ENCODE assay signal across 10 mouse cellular contexts in genomic region chr7:102636665-102637064, GRCm38 (mm10). TPM values are rescaled to one million over a fixed set of nuclear protein-coding genes. Genes with fewer than 3 reads are reported as not detected.
DNase-seq lines count a peak whose midpoint lies in the region; ATAC-seq and TF ChIP-seq lines count a peak whose summit lies in the region.
"Had no signal": no experiment of that assay in that cellular context is flagged by ENCODE, and none has a peak within 500 bp of the region (broad histone marks: within the 10 kb centered on the region; RNA-seq: fewer than 3 reads in every experiment).

No protein-coding gene starts in this region.

- H3K4me1 ChIP-seq in kidney, embryonic 14.5 days (ENCODE audit: control insufficient read depth, insufficient read depth, low read length), result no peaks in the 10 kb centered on the region
- H3K4me1 ChIP-seq in G1E (ENCODE audit: insufficient read depth, low read depth, low read length), result no peaks in the 10 kb centered on the region
- no peaks in the 10 kb centered on the region for H3K4me1 ChIP-seq in limb, embryonic 11.5 days (ENCODE audit: control insufficient read depth, insufficient read depth, low read length)

- no peaks in the 10 kb centered on the region for H3K9me3 ChIP-seq in kidney, embryonic 14.5 days (ENCODE audit: control insufficient read depth, low read length)
- H3K9me3 ChIP-seq in G1E (replicated peaks), result no peaks in the 10 kb centered on the region
- no peaks in the 10 kb centered on the region for H3K9me3 ChIP-seq in limb, embryonic 11.5 days (ENCODE audit: control insufficient read depth, low read length)

- H3K4me3 ChIP-seq in kidney, embryonic 14.5 days (ENCODE audit: low read length), result no peak overlapping the region
- no peak overlapping the region for H3K4me3 ChIP-seq in G1E (ENCODE audit: low read depth, low read length)
- no peak overlapping the region for H3K4me3 ChIP-seq in limb, embryonic 11.5 days (ENCODE audit: low read depth, low read length)

- no peak overlapping the region for H3K4me2 ChIP-seq in kidney, embryonic 14.5 days (replicated peaks; ENCODE audit: low read depth, low read length)
- H3K4me2 ChIP-seq in limb, embryonic 11.5 days (ENCODE audit: low read depth, severe bottlenecking), result no peak overlapping the region

- no peaks in the 10 kb centered on the region for H3K27me3 ChIP-seq in kidney, embryonic 14.5 days (ENCODE audit: control insufficient read depth, insufficient read depth, low read length)
- no peaks in the 10 kb centered on the region for H3K27me3 ChIP-seq in G1E (ENCODE audit: insufficient read depth, low read length)
- H3K27me3 ChIP-seq in limb, embryonic 11.5 days (ENCODE audit: control insufficient read depth, insufficient read depth, low read length), result no peaks in the 10 kb centered on the region
- H3K27me3 ChIP-seq in splenic B cell, adult 2 months (ENCODE audit: control insufficient read depth, insufficient read depth, low read length, poor library complexity, severe bottlenecking), result no peaks in the 10 kb centered on the region

- 38% methylated on average over 3 of the region's 3 CpGs for whole genome bisulfite sequencing in kidney, embryonic 14.5 days
- WGBS in limb, embryonic 11.5 days, result 32% methylated on average over 3 of the region's 3 CpGs

- H3K36me3 ChIP-seq in kidney, embryonic 14.5 days (ENCODE audit: control insufficient read depth, insufficient read depth, low read length), result no peaks in the 10 kb centered on the region
- no peaks in the 10 kb centered on the region for H3K36me3 ChIP-seq in G1E (replicated peaks)
- no peaks in the 10 kb centered on the region for H3K36me3 ChIP-seq in limb, embryonic 11.5 days (ENCODE audit: control insufficient read depth, insufficient read depth, low read length)
- H3K36me3 ChIP-seq in splenic B cell, adult 2 months (ENCODE audit: control insufficient read depth, insufficient read depth, low read length, poor library complexity, severe bottlenecking), result no peaks in the 10 kb centered on the region

- H3K27ac ChIP-seq in kidney, embryonic 14.5 days (ENCODE audit: low read depth, low read length), result no peak overlapping the region
- no peak overlapping the region for H3K27ac ChIP-seq in limb, embryonic 11.5 days (replicated peaks; ENCODE audit: low read depth, low read length)

- 0 out of 2 replicates have a peak, but pooled peaks have one; percentile 9 for TF ChIP-seq CTCF in G1E (IDR thresholded peaks at IDR 0.05; ENCODE audit: low read depth, low read length)

- H3K9ac ChIP-seq in kidney, embryonic 14.5 days (ENCODE audit: low read depth, low read length), result no peak overlapping the region
- H3K9ac ChIP-seq in limb, embryonic 11.5 days (ENCODE audit: low read length), result no peak overlapping the region

- no peak for ATAC-seq in kidney, embryonic 14.5 days (ENCODE audit: low FRiP score, low TSS enrichment)
- ATAC-seq in G1E (ENCODE audit: extremely low read depth, insufficient number of reproducible peaks, low FRiP score, poor library complexity, severe bottlenecking), result no peak
- peak; percentile 91 for ATAC-seq in granulocyte monocyte progenitor cell, adult 5-6 weeks (replicated peaks; ENCODE audit: poor library complexity, severe bottlenecking)
- ATAC-seq in limb, embryonic 11.5 days (ENCODE audit: insufficient number of reproducible peaks, low FRiP score, low TSS enrichment, low read depth), result no peak

- DNase-seq in kidney, adult 18-20 months, result peak; percentile 15
- peak; percentile 2 for DNase-seq in G1E (ENCODE audit: low spot score)
- DNase-seq in adrenal gland, postnatal 14 days, result peak; percentile 72
- peak; percentile 25 for DNase-seq in limb, embryonic 11.5 days (ENCODE audit: low spot score)
- peak; percentile 84 for DNase-seq in splenic B cell, adult 2 months (ENCODE audit: low read depth, low spot score)
- DNase-seq in ovary, postnatal 36 days (ENCODE audit: low spot score), result no peak

RNA-seq across cellular contexts. Expression of gene Olfr554, which starts 1.6 kb away (rescaled TPM):
- polyA plus RNA-seq in kidney, embryonic 14.5 days (2014; fragmentation: Nextera tagmentation; extraction: Ambion mirVana), result not detected in 2 replicates
- total RNA-seq in G1E (2014; fragmentation: Nextera tagmentation) (not detected in 2 replicates), G1E (2017) (0.06 and 0.16 TPM in 2 replicates)
- not detected in 2 replicates for polyA plus RNA-seq in G1E (2012)
- total RNA-seq in adrenal gland, postnatal 14 days (2021), result not detected in 2 replicates
- not detected in 2 replicates for total RNA-seq in granulocyte monocyte progenitor cell, adult 5-6 weeks (2014; fragmentation: Nextera tagmentation)
- total RNA-seq in granulocyte monocyte progenitor cell, adult 5-6 weeks (2017), result not detected in 2 replicates
- not detected in 2 replicates for polyA plus RNA-seq in limb, embryonic 11.5 days (2014; fragmentation: Nextera tagmentation; extraction: Ambion mirVana)
- polyA plus RNA-seq: liver, embryonic 16.5 days had no signal

RNA-seq across cellular contexts. Expression of gene Olfr553, which starts 18.6 kb away (rescaled TPM):
- not detected in 2 replicates for polyA plus RNA-seq in kidney, embryonic 14.5 days (2014; fragmentation: Nextera tagmentation; extraction: Ambion mirVana)
- not detected in 2 replicates for total RNA-seq in G1E (2014; fragmentation: Nextera tagmentation)
- 0.12 and 0.22 TPM in 2 replicates for total RNA-seq in G1E (2017)
- polyA plus RNA-seq in G1E (2012), result not detected in 2 replicates
- not detected in 2 replicates for total RNA-seq in adrenal gland, postnatal 14 days (2021)
- total RNA-seq in granulocyte monocyte progenitor cell, adult 5-6 weeks (2014; fragmentation: Nextera tagmentation), result not detected in 2 replicates
- total RNA-seq in granulocyte monocyte progenitor cell, adult 5-6 weeks (2017), result not detected in 2 replicates
- polyA plus RNA-seq in limb, embryonic 11.5 days (2014; fragmentation: Nextera tagmentation; extraction: Ambion mirVana), result not detected in 2 replicates
- polyA plus RNA-seq: liver, embryonic 16.5 days; testis, adult 2 months had no signal

RNA-seq across cellular contexts. Expression of gene Olfr555, which starts 22.0 kb away (rescaled TPM):
- not detected in 2 replicates for polyA plus RNA-seq in kidney, embryonic 14.5 days (2014; fragmentation: Nextera tagmentation; extraction: Ambion mirVana)
- total RNA-seq in G1E (2014; fragmentation: Nextera tagmentation) (not detected in 2 replicates), G1E (2017) (0.17 and 0.22 TPM in 2 replicates)
- polyA plus RNA-seq in G1E (2012), result not detected in 2 replicates
- not detected in 2 replicates for total RNA-seq in adrenal gland, postnatal 14 days (2021)
- not detected in 2 replicates for total RNA-seq in granulocyte monocyte progenitor cell, adult 5-6 weeks (2014; fragmentation: Nextera tagmentation)
- total RNA-seq in granulocyte monocyte progenitor cell, adult 5-6 weeks (2017), result not detected in 2 replicates
- not detected in 2 replicates for polyA plus RNA-seq in limb, embryonic 11.5 days (2014; fragmentation: Nextera tagmentation; extraction: Ambion mirVana)
- polyA plus RNA-seq: liver, embryonic 16.5 days; testis, adult 2 months had no signal

RNA-seq across cellular contexts. Expression of gene Olfr556, which starts 28.0 kb away (rescaled TPM):
- polyA plus RNA-seq in kidney, embryonic 14.5 days (2014; fragmentation: Nextera tagmentation; extraction: Ambion mirVana), result not detected in 2 replicates
- total RNA-seq in G1E (2014; fragmentation: Nextera tagmentation) (not detected in 2 replicates), G1E (2017) (0.23 and 0.27 TPM in 2 replicates)
- polyA plus RNA-seq in G1E (2012), result not detected in 2 replicates
- not detected in 2 replicates for total RNA-seq in adrenal gland, postnatal 14 days (2021)
- not detected in 2 replicates for total RNA-seq in granulocyte monocyte progenitor cell, adult 5-6 weeks (2014; fragmentation: Nextera tagmentation)
- total RNA-seq in granulocyte monocyte progenitor cell, adult 5-6 weeks (2017), result not detected in 2 replicates
- polyA plus RNA-seq in limb, embryonic 11.5 days (2014; fragmentation: Nextera tagmentation; extraction: Ambion mirVana), result not detected in 2 replicates
- polyA plus RNA-seq: liver, embryonic 16.5 days; testis, adult 2 months had no signal

RNA-seq across cellular contexts. Expression of gene Olfr552, which starts 39.1 kb away (rescaled TPM):
- not detected in 2 replicates for polyA plus RNA-seq in kidney, embryonic 14.5 days (2014; fragmentation: Nextera tagmentation; extraction: Ambion mirVana)
- total RNA-seq in G1E (2014; fragmentation: Nextera tagmentation), result not detected in 2 replicates
- total RNA-seq in G1E (2017), result 0.05 and 0.17 TPM in 2 replicates
- not detected in 2 replicates for polyA plus RNA-seq in G1E (2012)
- 0.11 TPM in 1 of 2 replicates, not detected in the other for total RNA-seq in adrenal gland, postnatal 14 days (2021)
- total RNA-seq in granulocyte monocyte progenitor cell, adult 5-6 weeks (2014; fragmentation: Nextera tagmentation), result not detected in 2 replicates
- 0.09 TPM in 1 of 2 replicates, not detected in the other for total RNA-seq in granulocyte monocyte progenitor cell, adult 5-6 weeks (2017)
- not detected in 2 replicates for polyA plus RNA-seq in limb, embryonic 11.5 days (2014; fragmentation: Nextera tagmentation; extraction: Ambion mirVana)
- polyA plus RNA-seq: liver, embryonic 16.5 days; testis, adult 2 months had no signal
